Mouse (Mus musculus) stomach, embryonic 14.5 days (tissue): ENCODE data around the gene Maml1. TPM values are rescaled to one million over a fixed set of nuclear protein-coding genes. Genes with fewer than 3 reads are reported as not detected.

Source experiments
- ATAC-seq: fragments of 200-750 bp; cut with Nextera tagmentation; 2 replicates; pipeline ENCODE4 v1.8.0; 2017; ENCODE audit warnings: low read depth, moderate TSS enrichment; ENCODE audit not compliant: insufficient number of reproducible peaks, insufficient read depth, low FRiP score
- H3K27ac ChIP-seq: fragments of 300-500 bp; sonication (generic); 2 replicates; pipeline ENCODE4 v1.5.1; 2014; ENCODE audit warnings: mild to moderate bottlenecking, low read length, moderate library complexity, mixed read lengths
- H3K27me3 ChIP-seq: fragments of 300-500 bp; sonication (generic); 2 replicates; pipeline ENCODE4 v1.6.1; 2014; ENCODE audit warnings: low read length, control low read depth, mixed read lengths; ENCODE audit not compliant: control insufficient read depth, insufficient read depth
- H3K36me3 ChIP-seq: fragments of 300-500 bp; sonication (generic); 2 replicates; pipeline ENCODE4 v1.6.1; 2014; ENCODE audit warnings: mild to moderate bottlenecking, control low read depth, low read length, moderate library complexity, mixed read lengths; ENCODE audit not compliant: control insufficient read depth, insufficient read depth
- H3K4me1 ChIP-seq: fragments of 300-500 bp; sonication (generic); 2 replicates; pipeline ENCODE4 v1.6.1; 2014; ENCODE audit warnings: low read length, control low read depth, mixed read lengths; ENCODE audit not compliant: control insufficient read depth, insufficient read depth
- H3K4me2 ChIP-seq: fragments of 300-500 bp; sonication (generic); replicated peaks from 2 replicates; pipeline ENCODE4 v1.6.1; 2014; ENCODE audit warnings: low read depth, low read length, control low read depth
- H3K4me3 ChIP-seq: fragments of 300-500 bp; sonication (generic); 2 replicates; pipeline ENCODE4 v1.5.1; 2014; ENCODE audit warnings: low read depth, low read length, control low read depth
- H3K9ac ChIP-seq: fragments of 300-500 bp; sonication (generic); replicated peaks from 2 replicates; pipeline ENCODE4 v1.6.1; 2014; ENCODE audit warnings: low read depth, mild to moderate bottlenecking, control low read depth, low read length, moderate library complexity, mixed read lengths
- H3K9me3 ChIP-seq: fragments of 300-500 bp; sonication (generic); 2 replicates; pipeline ENCODE4 v1.6.1; 2016; ENCODE audit warnings: low read depth, low read length, control low read depth; ENCODE audit not compliant: control insufficient read depth
- WGBS: fragments of 180-500 bp; shearing (Covaris S2); extraction: QIAGEN DNeasy Blood & Tissue Kit; methylation state at CpG from one replicate; pipeline ENCODE4 v1.1.7; 2014; 5-methylcytosine and 5-hydroxymethylcytosine counted together
- polyA plus RNA-seq: library from polyadenylated mRNA; unstranded; fragments of >200 nt; fragmentation: Nextera tagmentation; extraction: Ambion mirVana; gene quantifications from 2 replicates; pipeline ENCODE4 v1.2.1, GENCODE M21; 2014

The Maml1 gene
- polyA plus RNA-seq, 1 experiment from 2014 or later, result 9.9 TPM

- peaks cover 25% of the 10 kb centered on the region for H3K4me1 ChIP-seq
- H3K4me2 ChIP-seq, result peak overlapping the region; percentile 97
- WGBS, result 26% methylated on average over 2 of the region's 2 CpGs
- ATAC-seq, result no peak
- peak overlapping the region; percentile 66 for H3K4me3 ChIP-seq
- H3K9ac ChIP-seq, result 0 out of 2 replicates have a peak overlapping the region, but pooled peaks have one; percentile 89
- no peaks in the 10 kb centered on the region for H3K36me3 ChIP-seq
- H3K27ac ChIP-seq, result peak overlapping the region; percentile 2; the same call in 1 of the 2 replicates
- H3K9me3 ChIP-seq, result no peaks in the 10 kb centered on the region
- no peaks in the 10 kb centered on the region for H3K27me3 ChIP-seq
Measured at GRCm38 (mm10) chr11:50226406-50226805, 65.7 kb downstream of the Maml1 start.

- Histone ChIP-seq H3K27ac (peak overlapping the region; percentile 79), H3K9ac (peak overlapping the region; percentile 89), H3K4me3 (peak overlapping the region; percentile 66), H3K36me3 (no peaks in the 10 kb centered on the region), H3K4me2 (peak overlapping the region; percentile 97), H3K9me3 (no peaks in the 10 kb centered on the region), H3K27me3 (no peaks in the 10 kb centered on the region), H3K4me1 (peaks cover 25% of the 10 kb centered on the region)
- peak; percentile 25 for ATAC-seq
- 3% methylated on average over 34 of the region's 34 CpGs for WGBS
Measured at GRCm38 (mm10) chr11:50225611-50226378, 66.3 kb downstream of the Maml1 start.

GRCm38 (mm10) chr11:50224671-50225530 is 67.2 kb downstream of the Maml1 start:
- WGBS, result under 1% methylated on average over 65 of the region's 70 CpGs
- Histone ChIP-seq H3K27me3 (no peaks in the 10 kb centered on the region), H3K27ac (peak overlapping the region; percentile 79), H3K4me2 (peak overlapping the region; percentile 97), H3K36me3 (no peaks in the 10 kb centered on the region), H3K9me3 (no peaks in the 10 kb centered on the region), H3K9ac (peak overlapping the region; percentile 89), H3K4me1 (peaks cover 25% of the 10 kb centered on the region), H3K4me3 (peak overlapping the region; percentile 66)
- peak; percentile 87 for ATAC-seq

- 7% methylated on average over 17 of the region's 17 CpGs for WGBS
- no peak for ATAC-seq
Measured at GRCm38 (mm10) chr11:50223783-50224662, 68.1 kb downstream of the Maml1 start.

GRCm38 (mm10) chr11:50222559-50223276 is 69.4 kb downstream of the Maml1 start:
- peaks cover 15% of the 10 kb centered on the region; the same call in 1 of the 2 replicates for H3K4me1 ChIP-seq
- H3K36me3 ChIP-seq, result no peaks in the 10 kb centered on the region
- WGBS, result 62% methylated on average over 7 of the region's 7 CpGs
- no peak overlapping the region for H3K4me3 ChIP-seq
- H3K27me3 ChIP-seq, result no peaks in the 10 kb centered on the region
- no peak overlapping the region for H3K27ac ChIP-seq
- no peak overlapping the region for H3K9ac ChIP-seq
- no peak overlapping the region for H3K4me2 ChIP-seq
- ATAC-seq, result no peak
- H3K9me3 ChIP-seq, result no peaks in the 10 kb centered on the region

More at GRCm38 (mm10) chr11:50223783-50224662, 68.1 kb downstream of the Maml1 start:
- H3K4me1 ChIP-seq, result peaks cover 20% of the 10 kb centered on the region
- peak overlapping the region; percentile 79; the same call in 1 of the 2 replicates for H3K27ac ChIP-seq
- no peaks in the 10 kb centered on the region for H3K9me3 ChIP-seq
- H3K4me2 ChIP-seq, result peak overlapping the region; percentile 97
- H3K4me3 ChIP-seq, result peak overlapping the region; percentile 66
- H3K27me3 ChIP-seq, result no peaks in the 10 kb centered on the region
- H3K36me3 ChIP-seq, result no peaks in the 10 kb centered on the region
- peak overlapping the region; percentile 89 for H3K9ac ChIP-seq

- peaks cover 11% of the 10 kb centered on the region; the same call in 1 of the 2 replicates for H3K4me1 ChIP-seq
- no peak overlapping the region for H3K4me2 ChIP-seq
- no peak overlapping the region for H3K9ac ChIP-seq
- no peaks in the 10 kb centered on the region for H3K27me3 ChIP-seq
- 43% methylated on average over 2 of the region's 2 CpGs for WGBS
- no peaks in the 10 kb centered on the region for H3K9me3 ChIP-seq
- no peak for ATAC-seq
- H3K27ac ChIP-seq, result no peak overlapping the region
- no peaks in the 10 kb centered on the region for H3K36me3 ChIP-seq
- H3K4me3 ChIP-seq, result no peak overlapping the region
Measured at GRCm38 (mm10) chr11:50219833-50220232, 72.3 kb downstream of the Maml1 start.

- H3K36me3 ChIP-seq, result no peaks in the 10 kb centered on the region
- H3K4me3 ChIP-seq, result no peak overlapping the region
- H3K9me3 ChIP-seq, result no peaks in the 10 kb centered on the region
- WGBS, result 56% methylated on average over 4 of the region's 4 CpGs
- no peak overlapping the region for H3K9ac ChIP-seq
- no peak overlapping the region for H3K27ac ChIP-seq
- H3K27me3 ChIP-seq, result no peaks in the 10 kb centered on the region
- H3K4me1 ChIP-seq, result peaks cover 13% of the 10 kb centered on the region; the same call in 1 of the 2 replicates
- ATAC-seq, result no peak
- no peak overlapping the region for H3K4me2 ChIP-seq
Measured at GRCm38 (mm10) chr11:50217811-50218210, 74.3 kb downstream of the Maml1 start.
